Mouse (Mus musculus): ENCODE data around the gene Ak5. TPM values are rescaled to one million over a fixed set of nuclear protein-coding genes. Genes with fewer than 3 reads are reported as not detected.
"Not testable (repeated sequence)": the region's sequence is repeated elsewhere in the genome, so short reads cannot be mapped to it uniquely, and the experiment has no call there.

The Ak5 gene
- polyA plus RNA-seq, 1 experiment, result 3.4 TPM

DNA sequence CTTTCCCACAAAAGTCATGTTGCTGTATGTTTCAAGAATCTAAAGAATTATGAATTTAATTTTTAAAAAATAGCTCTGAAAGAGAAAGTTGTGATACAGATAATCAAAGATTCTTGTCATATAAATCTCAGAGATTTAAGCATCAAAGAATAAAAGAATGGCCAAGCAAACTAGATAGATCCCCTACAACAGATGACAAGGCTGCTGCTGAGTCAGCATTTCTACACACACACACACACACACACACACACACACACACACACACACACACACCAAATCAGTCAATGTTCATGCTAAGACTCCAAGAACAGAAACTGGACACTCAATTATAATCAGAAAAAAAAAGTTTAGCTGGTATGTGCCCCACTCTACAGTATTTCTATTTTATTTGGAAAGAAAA is 85.1 kb downstream of the Ak5 start:
- DNase-seq (ENCODE audit: low read depth), result no peak

DNA sequence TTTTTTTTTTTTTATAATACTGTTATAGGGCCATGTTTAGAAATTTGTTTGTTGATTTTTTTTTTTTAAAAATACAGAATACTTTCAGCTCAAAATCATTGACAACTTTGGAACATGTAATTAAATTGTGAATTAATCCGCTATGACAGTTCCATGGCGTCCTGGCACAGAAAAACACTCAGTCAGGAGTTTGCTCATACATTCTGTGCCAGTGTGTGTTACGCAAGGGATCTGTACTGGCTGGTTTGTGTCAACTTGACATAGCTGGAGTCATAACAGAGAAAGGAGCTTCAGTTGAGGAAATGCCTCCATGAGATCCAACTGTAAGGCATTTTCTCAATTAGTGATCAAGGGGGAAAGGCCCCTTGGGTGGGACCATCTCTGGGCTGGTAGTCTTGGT is 86.3 kb downstream of the Ak5 start:
- not testable (repeated sequence) for DNase-seq (ENCODE audit: low read depth)

More for the DNA sequence above, 85.1 kb downstream of the Ak5 start:
- TF ChIP-seq POLR2A (IDR thresholded peaks at IDR 0.05; ENCODE audit: borderline replicate concordance, extremely low read depth, insufficient read depth, insufficient read length, poor library complexity, severe bottlenecking), result no peak
- no peak for TF ChIP-seq CTCF (IDR thresholded peaks at IDR 0.05; ENCODE audit: borderline replicate concordance, extremely low read depth, insufficient read depth, insufficient read length)

DNA sequence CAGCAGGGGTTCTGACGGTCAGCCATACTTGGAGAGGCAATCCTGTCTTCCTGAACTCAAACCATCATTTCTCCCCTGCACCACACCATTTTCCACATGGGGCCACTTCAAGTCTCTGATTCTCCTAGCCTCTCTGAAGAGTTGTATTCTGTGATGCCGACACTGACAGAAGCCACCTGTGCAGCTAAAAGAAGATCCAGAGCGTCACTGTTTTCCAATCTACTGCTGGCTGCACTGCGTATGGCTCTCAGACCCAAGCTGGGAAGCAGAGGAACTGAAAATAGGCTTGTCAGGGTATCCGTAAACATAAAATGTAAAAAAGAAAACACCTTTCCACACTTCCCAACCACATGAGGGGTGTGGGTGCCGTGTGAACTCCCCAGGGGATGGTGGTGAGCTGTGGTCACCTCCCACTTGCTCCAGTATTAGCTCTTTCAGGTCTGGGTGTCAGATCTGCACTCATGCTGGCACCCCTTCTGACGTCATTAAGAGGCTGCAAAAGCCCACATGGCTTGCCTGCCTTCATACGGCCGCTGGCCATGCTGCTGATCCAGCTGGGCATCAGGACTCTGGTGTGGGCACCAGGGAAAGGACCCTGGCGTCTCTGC is 88.1 kb downstream of the Ak5 start:
- no peak for TF ChIP-seq POLR2A (IDR thresholded peaks at IDR 0.05; ENCODE audit: borderline replicate concordance, extremely low read depth, insufficient read depth, insufficient read length, poor library complexity, severe bottlenecking)
- TF ChIP-seq CTCF (IDR thresholded peaks at IDR 0.05; ENCODE audit: borderline replicate concordance, extremely low read depth, insufficient read depth, insufficient read length), result no peak
- DNase-seq (ENCODE audit: low read depth), result no peak

DNA sequence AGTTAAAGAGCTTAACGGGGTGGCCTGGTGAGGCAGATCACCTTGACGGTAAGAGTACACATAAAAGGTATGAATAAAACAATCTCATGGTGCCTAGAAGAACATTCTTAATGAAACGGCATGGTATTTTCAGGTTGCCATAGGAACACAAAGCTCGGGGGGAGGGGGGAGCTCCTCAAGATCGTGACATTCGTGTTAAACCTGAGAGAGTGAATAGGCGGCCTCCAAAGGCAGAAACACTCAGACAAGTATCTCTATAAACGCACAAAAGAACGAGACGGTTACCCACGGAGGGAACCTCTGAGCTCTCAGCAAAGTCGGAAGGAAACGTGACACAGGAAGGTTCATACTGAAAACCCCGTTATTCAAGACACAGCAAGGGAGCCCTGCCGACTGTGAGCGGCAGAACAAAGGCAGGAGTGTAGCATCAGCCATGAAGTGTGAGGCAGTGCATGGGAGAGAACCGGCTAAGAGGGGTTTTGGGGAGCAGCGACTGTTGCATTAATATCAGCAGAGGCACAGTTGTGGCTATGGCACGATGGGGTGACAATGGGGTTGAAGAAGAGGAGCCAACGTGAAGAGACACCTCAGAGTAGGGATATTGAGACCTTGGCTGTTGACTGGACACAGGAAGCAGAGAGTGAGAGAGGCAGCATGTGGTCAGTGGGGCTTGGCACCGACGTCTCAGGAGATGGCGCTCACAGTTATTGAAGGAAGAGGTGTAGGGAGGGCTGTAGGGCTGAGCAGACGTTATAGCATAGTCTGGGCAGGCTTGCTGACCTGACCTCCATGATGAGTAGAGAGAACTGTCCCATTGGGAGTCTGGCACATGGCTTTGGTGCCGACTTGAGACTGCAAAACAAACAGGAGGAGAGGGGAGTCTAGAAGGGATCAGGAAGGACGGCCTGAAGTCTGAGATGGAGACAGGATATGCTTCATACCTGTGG is 89.6 kb downstream of the Ak5 start:
- no peak for TF ChIP-seq POLR2A (IDR thresholded peaks at IDR 0.05; ENCODE audit: borderline replicate concordance, extremely low read depth, insufficient read depth, insufficient read length, poor library complexity, severe bottlenecking)
- no peak for TF ChIP-seq CTCF (IDR thresholded peaks at IDR 0.05; ENCODE audit: borderline replicate concordance, extremely low read depth, insufficient read depth, insufficient read length)
- peak; percentile 83 for DNase-seq (ENCODE audit: low read depth)

GRCm38 (mm10) chr3:152577763-152578162 is 90.4 kb downstream of the Ak5 start:
- no peak for TF ChIP-seq CTCF (IDR thresholded peaks at IDR 0.05; ENCODE audit: borderline replicate concordance, extremely low read depth, insufficient read depth, insufficient read length)
- no peak for TF ChIP-seq POLR2A (IDR thresholded peaks at IDR 0.05; ENCODE audit: borderline replicate concordance, extremely low read depth, insufficient read depth, insufficient read length, poor library complexity, severe bottlenecking)
- DNase-seq (ENCODE audit: low read depth), result no peak

GRCm38 (mm10) chr3:152577273-152577672 is 90.9 kb downstream of the Ak5 start:
- TF ChIP-seq CTCF (IDR thresholded peaks at IDR 0.05; ENCODE audit: borderline replicate concordance, extremely low read depth, insufficient read depth, insufficient read length), result no peak
- no peak for TF ChIP-seq POLR2A (IDR thresholded peaks at IDR 0.05; ENCODE audit: borderline replicate concordance, extremely low read depth, insufficient read depth, insufficient read length, poor library complexity, severe bottlenecking)
- DNase-seq (ENCODE audit: low read depth), result no peak

GRCm38 (mm10) chr3:152569242-152569605 is 98.9 kb downstream of the Ak5 start:
- TF ChIP-seq CTCF (IDR thresholded peaks at IDR 0.05; ENCODE audit: borderline replicate concordance, extremely low read depth, insufficient read depth, insufficient read length), result no peak
- TF ChIP-seq POLR2A (IDR thresholded peaks at IDR 0.05; ENCODE audit: borderline replicate concordance, extremely low read depth, insufficient read depth, insufficient read length, poor library complexity, severe bottlenecking), result no peak
- no peak for DNase-seq (ENCODE audit: low read depth)

GRCm38 (mm10) chr3:152568455-152569241 is 99.5 kb downstream of the Ak5 start:
- no peak for DNase-seq (ENCODE audit: low read depth)
- no peak for TF ChIP-seq CTCF (IDR thresholded peaks at IDR 0.05; ENCODE audit: borderline replicate concordance, extremely low read depth, insufficient read depth, insufficient read length)
- TF ChIP-seq POLR2A (IDR thresholded peaks at IDR 0.05; ENCODE audit: borderline replicate concordance, extremely low read depth, insufficient read depth, insufficient read length, poor library complexity, severe bottlenecking), result no peak

GRCm38 (mm10) chr3:152564516-152565113 is 103.5 kb downstream of the Ak5 start:
- TF ChIP-seq CTCF (IDR thresholded peaks at IDR 0.05; ENCODE audit: borderline replicate concordance, extremely low read depth, insufficient read depth, insufficient read length) (no peak), POLR2A (IDR thresholded peaks at IDR 0.05; ENCODE audit: borderline replicate concordance, extremely low read depth, insufficient read depth, insufficient read length, poor library complexity, severe bottlenecking) (no peak)
- DNase-seq (ENCODE audit: low read depth), result no peak

DNA sequence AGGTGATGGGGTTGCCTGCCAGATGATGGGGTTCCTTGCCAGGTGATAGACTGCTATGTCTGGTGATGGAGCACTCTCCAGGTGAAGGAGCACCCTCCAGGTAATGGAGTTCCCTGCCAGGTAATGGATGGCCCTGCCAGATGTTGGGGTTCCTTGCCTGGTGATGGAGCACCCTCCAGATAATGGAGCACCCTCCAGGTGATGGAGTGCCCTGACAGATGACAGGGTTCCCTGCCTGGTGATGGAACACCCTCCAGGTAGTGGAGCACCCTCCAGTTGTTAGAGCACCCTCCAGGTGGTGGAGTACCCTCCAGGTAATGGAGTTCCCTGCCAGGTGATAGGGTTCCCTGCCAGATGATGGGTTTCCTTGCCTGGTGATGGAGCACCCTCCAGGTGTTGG is 104.3 kb downstream of the Ak5 start:
- TF ChIP-seq CTCF (IDR thresholded peaks at IDR 0.05; ENCODE audit: borderline replicate concordance, extremely low read depth, insufficient read depth, insufficient read length), result no peak
- TF ChIP-seq POLR2A (IDR thresholded peaks at IDR 0.05; ENCODE audit: borderline replicate concordance, extremely low read depth, insufficient read depth, insufficient read length, poor library complexity, severe bottlenecking), result no peak
- DNase-seq (ENCODE audit: low read depth), result no peak

DNA sequence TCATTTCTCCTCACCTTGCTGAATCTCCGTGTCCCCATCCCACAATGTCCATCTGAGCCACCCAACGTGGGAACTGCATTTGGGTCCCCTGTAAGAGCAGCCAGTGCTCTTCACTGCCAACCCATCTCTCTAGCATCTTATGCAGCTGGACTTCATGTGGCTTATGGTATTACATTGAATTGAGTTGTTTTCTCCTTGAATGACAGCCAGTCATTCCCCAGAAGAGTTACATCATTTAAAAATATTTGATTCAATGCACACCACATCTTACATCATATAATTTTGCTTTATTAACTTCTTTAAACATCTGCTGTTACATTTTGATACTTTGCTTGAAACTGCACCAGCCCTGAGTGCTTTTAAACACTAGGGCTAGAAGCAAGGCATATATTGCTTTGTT is 106.5 kb downstream of the Ak5 start:
- DNase-seq (ENCODE audit: low read depth), result no peak
- no peak for TF ChIP-seq POLR2A (IDR thresholded peaks at IDR 0.05; ENCODE audit: borderline replicate concordance, extremely low read depth, insufficient read depth, insufficient read length, poor library complexity, severe bottlenecking)
- TF ChIP-seq CTCF (IDR thresholded peaks at IDR 0.05; ENCODE audit: borderline replicate concordance, extremely low read depth, insufficient read depth, insufficient read length), result no peak

Data from brain, embryonic 14.5 days (tissue).